ENCODE assay signal across 12 mouse cellular contexts in the genomic region with DNA sequence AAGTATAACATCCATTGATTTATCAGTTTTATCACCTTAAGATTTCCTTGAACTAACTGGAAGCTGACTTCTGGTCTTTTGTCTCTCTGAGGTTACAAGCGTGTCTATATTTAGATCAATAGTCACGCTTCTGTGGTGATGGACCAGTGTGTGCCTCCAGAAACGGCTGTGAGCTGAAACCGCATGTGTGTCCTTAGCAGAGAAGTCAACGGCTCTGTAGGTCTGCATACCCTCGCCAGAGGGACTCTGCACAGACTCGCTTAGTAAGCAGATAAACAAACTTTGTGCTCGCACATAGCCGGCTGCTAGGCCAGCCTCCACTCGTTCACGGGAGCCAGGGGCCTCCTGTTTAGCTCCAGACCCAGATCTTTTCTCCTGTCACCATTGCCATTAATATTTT. TPM values are rescaled to one million over a fixed set of nuclear protein-coding genes. Genes with fewer than 3 reads are reported as not detected.
DNase-seq lines count a peak whose midpoint lies in the region; ATAC-seq and TF ChIP-seq lines count a peak whose summit lies in the region.
"Had no signal": no experiment of that assay in that cellular context is flagged by ENCODE, and none has a peak within 500 bp of the region (broad histone marks: within the 10 kb centered on the region; RNA-seq: fewer than 3 reads in every experiment).

No protein-coding gene starts in this region.

- TF ChIP-seq CTCF in lung, postnatal 0 days (IDR thresholded peaks at IDR 0.05): no peak

- WGBS in lung, postnatal 0 days: 45% methylated on average over 11 of the region's 11 CpGs
- 21% methylated on average over 11 of the region's 11 CpGs for WGBS in heart, embryonic 15.5 days

- DNase-seq in lung, postnatal 10 days: peak; percentile 11
- DNase-seq in lung, postnatal 0 days (ENCODE audit: low spot score): no peak
- peak; percentile 77 for DNase-seq in naive thymus-derived CD4-positive, alpha-beta T cell, adult 2 months (ENCODE audit: low read depth)
- no peak for DNase-seq in adrenal gland, adult 8-10 months
- no peak for DNase-seq in frontal cortex, postnatal 25 days (ENCODE audit: low spot score in 2 of 2)
- no peak for DNase-seq in frontal cortex, postnatal 36 days (ENCODE audit: low spot score in 2 of 2)
- DNase-seq: left cerebral cortex, postnatal 4 days; lung, postnatal 4 days had no signal

- no peak overlapping the region for H3K4me2 ChIP-seq in lung, postnatal 0 days (replicated peaks; ENCODE audit: low read depth, low read length)
- H3K4me2 ChIP-seq in heart, embryonic 15.5 days: peak overlapping the region; percentile 32
- H3K4me2 ChIP-seq: neural tube, embryonic 12.5 days had no signal

- no peak for ATAC-seq in lung, postnatal 0 days
- ATAC-seq in activated CD4-positive, CD25-positive, alpha-beta regulatory T cell, adult 4 months: peak; percentile 39
- ATAC-seq in heart, embryonic 15.5 days (replicated peaks; ENCODE audit: insufficient number of reproducible peaks, insufficient read depth, low FRiP score, low read depth): peak; percentile 72
- ATAC-seq: forebrain, embryonic 16.5 days had no signal

- H3K27me3 ChIP-seq in lung, postnatal 0 days (replicated peaks; ENCODE audit: insufficient read depth, low read length): no peaks in the 10 kb centered on the region
- H3K27me3 ChIP-seq in heart, embryonic 15.5 days: no peaks in the 10 kb centered on the region
- H3K27me3 ChIP-seq: neural tube, embryonic 12.5 days had no signal

- H3K9me3 ChIP-seq in lung, postnatal 0 days (ENCODE audit: low read length): no peaks in the 10 kb centered on the region
- no peaks in the 10 kb centered on the region for H3K9me3 ChIP-seq in heart, embryonic 15.5 days (replicated peaks)
- H3K9me3 ChIP-seq: neural tube, embryonic 12.5 days had no signal

- no peaks in the 10 kb centered on the region for H3K4me1 ChIP-seq in lung, postnatal 0 days (ENCODE audit: insufficient read depth, low read depth, low read length)
- peaks cover 17% of the 10 kb centered on the region for H3K4me1 ChIP-seq in heart, embryonic 15.5 days (replicated peaks)

- H3K4me3 ChIP-seq in lung, postnatal 0 days (ENCODE audit: low read depth, low read length): no peak overlapping the region
- H3K4me3 ChIP-seq in heart, embryonic 15.5 days: no peak overlapping the region
- H3K4me3 ChIP-seq: neural tube, embryonic 12.5 days had no signal

- no peak for TF ChIP-seq EP300 in lung, postnatal 0 days (IDR thresholded peaks at IDR 0.05)

- no peak overlapping the region for H3K27ac ChIP-seq in lung, postnatal 0 days (ENCODE audit: low read length)
- peak overlapping the region; percentile 65 for H3K27ac ChIP-seq in heart, embryonic 15.5 days
- H3K27ac ChIP-seq: neural tube, embryonic 12.5 days had no signal

- no peak overlapping the region for H3K9ac ChIP-seq in lung, postnatal 0 days (replicated peaks; ENCODE audit: low read depth)
- 0 out of 2 replicates have a peak overlapping the region, but pooled peaks have one; percentile 11 for H3K9ac ChIP-seq in heart, embryonic 15.5 days
- H3K9ac ChIP-seq: neural tube, embryonic 12.5 days had no signal

- no peaks in the 10 kb centered on the region for H3K36me3 ChIP-seq in lung, postnatal 0 days (ENCODE audit: insufficient read depth, low read length)
- no peaks in the 10 kb centered on the region for H3K36me3 ChIP-seq in heart, embryonic 15.5 days
- H3K36me3 ChIP-seq: neural tube, embryonic 12.5 days had no signal

RNA-seq across cellular contexts. Expression of a gene that starts 15.0 kb away (rescaled TPM):
- 49.1 and 50.9 TPM in 2 replicates for polyA plus RNA-seq in lung, postnatal 0 days (2015; fragmentation: Nextera tagmentation; extraction: Ambion mirVana)
- 10 to 100 TPM; 34.8 to 59.7 TPM for polyA plus RNA-seq in activated CD4-positive, CD25-positive, alpha-beta regulatory T cell, adult 4 months (2017; shearing (Covaris generic))
- polyA plus RNA-seq in heart, embryonic 15.5 days (2015; fragmentation: Nextera tagmentation; extraction: Ambion mirVana): 25.1 and 29.3 TPM in 2 replicates
- 100 to 1,000 TPM; 120 to 162 (median 149) TPM for total RNA-seq in adrenal gland, adult 8-10 months (2022)

Comparison
In these comparisons a context has a peak if more than half of its experiments do, and no peak if none do; other contexts are left out.
1. DNase-seq: peak in lung, postnatal 10 days (single experiment) and naive thymus-derived CD4-positive, alpha-beta T cell, adult 2 months (single experiment); none in lung, postnatal 0 days (single experiment), adrenal gland, adult 8-10 months (single experiment), frontal cortex, postnatal 25 days (0 of 2) and frontal cortex, postnatal 36 days (0 of 2).